Mouse (Mus musculus) neutrophil, adult 83 days (primary cell): Measurements from ENCODE around the gene Mettl14. TPM values are rescaled to one million over a fixed set of nuclear protein-coding genes. Genes with fewer than 3 reads are reported as not detected.

Source experiments
- total RNA-seq, 2 experiments: library from RNA; stranded (reverse); gene quantifications; one replicate each; pipeline ENCODE4 v1.2.4; 2023

Mettl14 gene
- 10 to 100 TPM in 1 of 2 experiments, 1 to 10 TPM in 1; 8.5 to 10.7 TPM for total RNA-seq

GRCm38 (mm10) chr3:123385486-123386156 is at the start of gene Mettl14:
Mettl14 (minus strand) TSS chr3:123386108.

Other genes with a start within 250 kb of the Mettl14 start
- gene Synpo2, start 150.0 kb downstream of the Mettl14 start, total RNA-seq = under 1 TPM; 0.04 to 0.07 TPM
- gene Sec24d, start 118.7 kb downstream of the Mettl14 start, total RNA-seq = 10 to 100 TPM; 12.3 to 16.7 TPM
- not detected for gene Prss12, start 60.8 kb upstream of the Mettl14 start, total RNA-seq